Mouse (Mus musculus): ENCODE data around the gene Ubn1. TPM values are rescaled to one million over a fixed set of nuclear protein-coding genes. Genes with fewer than 3 reads are reported as not detected.

The Ubn1 gene
- polyA plus RNA-seq, 1 experiment: 13.8 TPM

GRCm38 (mm10) chr16:5119385-5119784 is 69.5 kb downstream of the Ubn1 start:
- no peak for TF ChIP-seq CTCF (IDR thresholded peaks at IDR 0.05; ENCODE audit: control insufficient read depth, insufficient read depth, insufficient read length)
- TF ChIP-seq MYOG (IDR thresholded peaks at IDR 0.05; ENCODE audit: control insufficient read depth, extremely low read depth, insufficient read length): no peak
- TF ChIP-seq MAX (IDR thresholded peaks at IDR 0.05): no peak
- TF ChIP-seq USF1 (IDR thresholded peaks at IDR 0.05; ENCODE audit: low read depth): no peak
- TF ChIP-seq CEBPB (IDR thresholded peaks at IDR 0.05; ENCODE audit: low read depth): no peak
- TF ChIP-seq FOSL1 (IDR thresholded peaks at IDR 0.05; ENCODE audit: insufficient read depth, low read length, poor library complexity, severe bottlenecking): no peak
- no peak for TF ChIP-seq MYOD1 (IDR thresholded peaks at IDR 0.05; ENCODE audit: control insufficient read depth, insufficient read length, low read depth)
- Histone ChIP-seq H3K36me3 (ENCODE audit: control insufficient read depth, insufficient read depth) (no peaks in the 10 kb centered on the region), H3K79me3 (ENCODE audit: low read depth) (no peaks in the 10 kb centered on the region), H3K4me3 (ENCODE audit: insufficient read depth, poor library complexity, severe bottlenecking) (no peak overlapping the region), H3ac (ENCODE audit: control insufficient read depth, insufficient read length, low read depth) (no peak overlapping the region), H3K79me2 (ENCODE audit: control insufficient read depth, insufficient read depth) (no peaks in the 10 kb centered on the region), H3K27me3 (ENCODE audit: control insufficient read depth, insufficient read depth, insufficient read length) (peaks cover 39% of the 10 kb centered on the region)

- no peaks in the 10 kb centered on the region for H3K79me2 ChIP-seq (ENCODE audit: control insufficient read depth, insufficient read depth)
- TF ChIP-seq CTCF (IDR thresholded peaks at IDR 0.05; ENCODE audit: control insufficient read depth, insufficient read depth, insufficient read length): no peak
- peak; percentile 61 for TF ChIP-seq USF1 (IDR thresholded peaks at IDR 0.05; ENCODE audit: low read depth)
- no peak overlapping the region for H3ac ChIP-seq (ENCODE audit: control insufficient read depth, insufficient read length, low read depth)
- no peaks in the 10 kb centered on the region for H3K79me3 ChIP-seq (ENCODE audit: low read depth)
- H3K27me3 ChIP-seq (ENCODE audit: control insufficient read depth, insufficient read depth, insufficient read length): peaks cover 42% of the 10 kb centered on the region
- H3K4me3 ChIP-seq (ENCODE audit: insufficient read depth, poor library complexity, severe bottlenecking): no peak overlapping the region
- no peaks in the 10 kb centered on the region for H3K36me3 ChIP-seq (ENCODE audit: control insufficient read depth, insufficient read depth)
Measured at GRCm38 (mm10) chr16:5119845-5120244, 70.0 kb downstream of the Ubn1 start.

GRCm38 (mm10) chr16:5123476-5123875 is 73.6 kb downstream of the Ubn1 start:
- H3K27me3 ChIP-seq (ENCODE audit: control insufficient read depth, insufficient read depth, insufficient read length): peaks cover 46% of the 10 kb centered on the region

GRCm38 (mm10) chr16:5130196-5130595 is 80.3 kb downstream of the Ubn1 start:
- H3K4me3 ChIP-seq (ENCODE audit: insufficient read depth, poor library complexity, severe bottlenecking): no peak overlapping the region
- peaks cover 41% of the 10 kb centered on the region for H3K27me3 ChIP-seq (ENCODE audit: control insufficient read depth, insufficient read depth, insufficient read length)
- no peaks in the 10 kb centered on the region for H3K36me3 ChIP-seq (ENCODE audit: control insufficient read depth, insufficient read depth)
- H3ac ChIP-seq (ENCODE audit: control insufficient read depth, insufficient read length, low read depth): no peak overlapping the region
- TF ChIP-seq FOSL1 (IDR thresholded peaks at IDR 0.05; ENCODE audit: insufficient read depth, low read length, poor library complexity, severe bottlenecking): no peak
- TF ChIP-seq USF1 (IDR thresholded peaks at IDR 0.05; ENCODE audit: low read depth): no peak
- TF ChIP-seq MYOD1 (IDR thresholded peaks at IDR 0.05; ENCODE audit: control insufficient read depth, insufficient read length, low read depth): no peak
- no peak for TF ChIP-seq MAX (IDR thresholded peaks at IDR 0.05)
- H3K79me2 ChIP-seq (ENCODE audit: control insufficient read depth, insufficient read depth): no peaks in the 10 kb centered on the region
- H3K79me3 ChIP-seq (ENCODE audit: low read depth): no peaks in the 10 kb centered on the region

More at GRCm38 (mm10) chr16:5123476-5123875, 73.6 kb downstream of the Ubn1 start:
- H3ac ChIP-seq (ENCODE audit: control insufficient read depth, insufficient read length, low read depth): no peak overlapping the region
- no peak overlapping the region for H3K4me3 ChIP-seq (ENCODE audit: insufficient read depth, poor library complexity, severe bottlenecking)
- TF ChIP-seq USF1 (IDR thresholded peaks at IDR 0.05; ENCODE audit: low read depth) (no peak), CEBPB (IDR thresholded peaks at IDR 0.05; ENCODE audit: low read depth) (no peak), CTCF (IDR thresholded peaks at IDR 0.05; ENCODE audit: control insufficient read depth, insufficient read depth, insufficient read length) (no peak), MYOG (IDR thresholded peaks at IDR 0.05; ENCODE audit: control insufficient read depth, extremely low read depth, insufficient read length) (no peak), MYOD1 (IDR thresholded peaks at IDR 0.05; ENCODE audit: control insufficient read depth, insufficient read length, low read depth) (no peak), FOSL1 (IDR thresholded peaks at IDR 0.05; ENCODE audit: insufficient read depth, low read length, poor library complexity, severe bottlenecking) (no peak), MAX (IDR thresholded peaks at IDR 0.05) (no peak)
- H3K79me2 ChIP-seq (ENCODE audit: control insufficient read depth, insufficient read depth): no peaks in the 10 kb centered on the region
- H3K79me3 ChIP-seq (ENCODE audit: low read depth): no peaks in the 10 kb centered on the region
- H3K36me3 ChIP-seq (ENCODE audit: control insufficient read depth, insufficient read depth): no peaks in the 10 kb centered on the region

GRCm38 (mm10) chr16:5130766-5131165 is 80.9 kb downstream of the Ubn1 start:
- H3K79me3 ChIP-seq (ENCODE audit: low read depth): no peaks in the 10 kb centered on the region
- H3K79me2 ChIP-seq (ENCODE audit: control insufficient read depth, insufficient read depth): no peaks in the 10 kb centered on the region
- H3K27me3 ChIP-seq (ENCODE audit: control insufficient read depth, insufficient read depth, insufficient read length): peaks cover 39% of the 10 kb centered on the region
- no peak overlapping the region for H3K4me3 ChIP-seq (ENCODE audit: insufficient read depth, poor library complexity, severe bottlenecking)
- no peaks in the 10 kb centered on the region for H3K36me3 ChIP-seq (ENCODE audit: control insufficient read depth, insufficient read depth)
- H3ac ChIP-seq (ENCODE audit: control insufficient read depth, insufficient read length, low read depth): no peak overlapping the region
- TF ChIP-seq MYOD1 (IDR thresholded peaks at IDR 0.05; ENCODE audit: control insufficient read depth, insufficient read length, low read depth): no peak
- TF ChIP-seq MYOG (IDR thresholded peaks at IDR 0.05; ENCODE audit: control insufficient read depth, extremely low read depth, insufficient read length): no peak
- peak; percentile 98 for TF ChIP-seq CEBPB (IDR thresholded peaks at IDR 0.05; ENCODE audit: low read depth)

GRCm38 (mm10) chr16:5131251-5131922 is 81.5 kb downstream of the Ubn1 start:
- Histone ChIP-seq H3K4me3 (ENCODE audit: insufficient read depth, poor library complexity, severe bottlenecking) (no peak overlapping the region), H3ac (ENCODE audit: control insufficient read depth, insufficient read length, low read depth) (no peak overlapping the region), H3K36me3 (ENCODE audit: control insufficient read depth, insufficient read depth) (no peaks in the 10 kb centered on the region), H3K79me3 (ENCODE audit: low read depth) (no peaks in the 10 kb centered on the region), H3K27me3 (ENCODE audit: control insufficient read depth, insufficient read depth, insufficient read length) (peaks cover 39% of the 10 kb centered on the region), H3K79me2 (ENCODE audit: control insufficient read depth, insufficient read depth) (no peaks in the 10 kb centered on the region)
- TF ChIP-seq CTCF (IDR thresholded peaks at IDR 0.05; ENCODE audit: control insufficient read depth, insufficient read depth, insufficient read length) (no peak), MAX (IDR thresholded peaks at IDR 0.05) (no peak), MYOD1 (IDR thresholded peaks at IDR 0.05; ENCODE audit: control insufficient read depth, insufficient read length, low read depth) (no peak), MYOG (IDR thresholded peaks at IDR 0.05; ENCODE audit: control insufficient read depth, extremely low read depth, insufficient read length) (no peak), USF1 (IDR thresholded peaks at IDR 0.05; ENCODE audit: low read depth) (no peak), FOSL1 (IDR thresholded peaks at IDR 0.05; ENCODE audit: insufficient read depth, low read length, poor library complexity, severe bottlenecking) (no peak), CEBPB (IDR thresholded peaks at IDR 0.05; ENCODE audit: low read depth) (no peak)
